Mouse (Mus musculus) left cerebral cortex, adult 2 months (tissue): Measurements from ENCODE around the gene Ephx1. TPM values are rescaled to one million over a fixed set of nuclear protein-coding genes. Genes with fewer than 3 reads are reported as not detected.

Source experiments
- DNase-seq, 2 experiments: peaks; one replicate each; pipeline ENCODE4 v3.0.0; 2021 to 2022; ENCODE audit warnings: low spot score in 2 of 2, mixed read lengths in 1 of 2; ENCODE audit errors: extremely low spot score in 1 of 2
- H3K27ac ChIP-seq: fragments of 200-600 bp; 2 replicates; pipeline ENCODE4 v1.8.1; 2022
- H3K4me3 ChIP-seq: fragments of 200-600 bp; 2 replicates; pipeline ENCODE4 v1.8.1; 2022
- CTCF ChIP-seq: fragments of 200-600 bp; IDR thresholded peaks from 2 replicates; pipeline ENCODE4 v1.8.1; 2022; ENCODE audit warnings: antibody characterized with exemption, mild to moderate bottlenecking, moderate library complexity
- intact Hi-C: fragments of 180-260 bp; cut with DNase I; formaldehyde crosslinking; loops from one replicate; pipeline ENCODE4 v1.15.1; 2025
- total RNA-seq, 2 experiments: library from RNA; stranded (reverse); gene quantifications; 2 replicates each; pipeline ENCODE4 v1.2.3; 2021

The Ephx1 gene
- total RNA-seq, 2 experiments from 2014 or later: 29.5 to 32.1 TPM

DNA sequence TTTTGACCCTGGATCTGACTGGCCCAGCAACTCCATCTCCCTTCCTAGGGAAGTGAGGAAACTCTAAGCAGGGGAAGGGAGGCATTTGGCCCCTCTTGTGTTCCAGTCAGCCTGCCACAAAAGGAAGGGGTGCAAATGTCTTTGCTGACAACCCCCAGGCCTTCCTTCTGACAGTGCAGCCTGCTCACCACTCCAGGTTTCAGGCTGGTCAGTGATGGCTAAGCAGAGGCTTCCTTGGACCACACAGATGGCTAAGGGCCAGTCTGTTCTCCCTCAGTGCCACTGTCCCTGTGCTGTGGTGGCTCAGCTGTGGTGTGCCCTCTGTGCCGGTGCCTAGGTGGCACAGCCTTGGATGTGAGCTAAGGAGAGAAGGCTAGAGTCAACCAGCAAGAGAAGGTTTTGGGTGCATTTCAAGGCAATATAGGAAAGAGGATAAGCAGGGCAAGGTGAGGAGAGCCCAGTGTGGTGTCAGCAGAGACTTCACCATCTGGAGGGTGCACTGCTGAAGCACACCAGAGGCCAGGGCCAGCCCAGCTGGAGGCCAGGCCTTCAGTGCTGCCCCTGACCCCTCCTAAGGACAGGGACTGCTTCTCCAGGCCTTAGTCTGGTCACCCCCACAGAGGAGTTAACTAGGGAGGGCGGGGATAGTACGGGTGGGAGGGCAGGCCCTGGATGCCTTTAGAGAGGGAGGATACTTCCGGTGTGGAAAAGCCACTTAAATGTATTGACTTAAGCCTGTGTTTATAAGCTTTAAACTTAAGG lies 10.4 kb downstream of the Ephx1 start:
- no peak overlapping the region for H3K4me3 ChIP-seq
- TF ChIP-seq CTCF: no peak
- DNase-seq: no peak
- peak overlapping the region; percentile 10; the same call in 1 of the 2 replicates for H3K27ac ChIP-seq
- intact Hi-C loops: no loop called here

DNA sequence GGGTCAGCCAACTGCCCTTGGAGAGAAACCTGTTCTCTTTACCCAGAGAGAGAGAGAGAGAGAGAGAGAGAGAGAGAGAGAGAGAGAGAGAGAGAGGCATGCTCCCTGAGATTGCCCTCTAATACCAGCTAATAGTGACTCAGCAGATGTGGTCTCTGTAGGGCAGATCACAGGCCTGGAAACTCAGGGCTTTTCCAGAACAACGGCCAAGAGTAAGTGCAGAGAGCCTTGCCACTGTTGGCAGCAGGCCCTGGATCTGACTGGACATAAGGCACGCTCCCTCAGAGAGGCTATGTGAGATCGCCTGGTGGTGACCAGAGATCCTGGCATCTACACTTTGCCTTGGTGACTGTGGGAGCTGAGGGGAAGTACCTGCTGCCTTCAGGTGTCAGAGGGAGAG lies 10.9 kb downstream of the Ephx1 start:
- intact Hi-C loops: no loop called here
- H3K27ac ChIP-seq: peak overlapping the region; percentile 10; the same call in 1 of the 2 replicates
- no peak overlapping the region for H3K4me3 ChIP-seq
- DNase-seq: no peak
- no peak for TF ChIP-seq CTCF

DNA sequence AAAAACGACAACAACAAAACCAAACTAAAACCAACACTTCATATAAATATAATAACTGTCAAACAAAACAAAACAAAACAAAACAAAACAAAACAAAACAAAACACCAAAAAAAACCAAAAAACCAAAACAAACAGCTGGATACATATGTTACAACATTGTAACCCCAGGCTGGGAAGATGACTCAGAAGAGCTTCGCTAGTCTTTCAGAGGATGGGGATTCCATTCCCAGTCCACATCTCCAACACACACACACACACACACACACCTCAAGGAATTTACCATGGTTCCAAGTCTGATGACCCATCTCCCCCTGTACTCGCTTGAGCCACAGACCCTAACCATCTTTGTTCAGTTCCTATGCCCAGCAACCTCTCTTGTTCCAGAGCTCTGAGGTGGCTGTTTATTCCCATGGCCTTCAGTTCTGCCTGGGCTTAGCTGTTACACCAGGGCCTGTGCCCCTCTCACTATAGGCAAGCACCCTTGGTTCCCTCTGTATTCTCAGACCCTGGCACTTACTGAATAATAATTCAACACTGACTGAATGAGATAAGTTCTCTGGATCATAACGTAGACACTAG lies 11.6 kb downstream of the Ephx1 start:
- H3K4me3 ChIP-seq: no peak overlapping the region
- TF ChIP-seq CTCF: no peak
- no peak overlapping the region for H3K27ac ChIP-seq
- DNase-seq: no peak
- intact Hi-C loops: no loop called here

DNA sequence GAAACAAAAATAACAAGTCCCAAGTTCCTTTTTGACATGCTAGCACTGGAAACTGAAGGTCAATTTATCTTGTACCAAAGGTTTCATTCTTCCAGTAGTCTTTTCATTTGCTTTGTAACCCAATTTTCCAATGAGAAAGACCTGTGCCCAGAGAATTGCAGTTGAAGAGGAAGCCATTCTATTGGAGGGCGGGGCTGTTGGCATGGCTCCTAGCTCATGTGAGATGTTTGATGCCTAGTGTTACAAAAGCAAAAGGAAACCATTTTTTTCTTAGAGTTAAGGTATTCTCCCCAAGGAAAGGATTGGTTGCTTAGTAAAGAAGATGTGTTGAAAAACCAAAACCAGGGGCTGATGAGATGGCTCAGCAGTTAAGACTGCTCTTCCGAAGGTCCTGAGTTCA lies 12.4 kb downstream of the Ephx1 start:
- no peak for TF ChIP-seq CTCF
- H3K27ac ChIP-seq: no peak overlapping the region
- H3K4me3 ChIP-seq: no peak overlapping the region
- intact Hi-C loops: no loop called here
- DNase-seq: no peak

DNA sequence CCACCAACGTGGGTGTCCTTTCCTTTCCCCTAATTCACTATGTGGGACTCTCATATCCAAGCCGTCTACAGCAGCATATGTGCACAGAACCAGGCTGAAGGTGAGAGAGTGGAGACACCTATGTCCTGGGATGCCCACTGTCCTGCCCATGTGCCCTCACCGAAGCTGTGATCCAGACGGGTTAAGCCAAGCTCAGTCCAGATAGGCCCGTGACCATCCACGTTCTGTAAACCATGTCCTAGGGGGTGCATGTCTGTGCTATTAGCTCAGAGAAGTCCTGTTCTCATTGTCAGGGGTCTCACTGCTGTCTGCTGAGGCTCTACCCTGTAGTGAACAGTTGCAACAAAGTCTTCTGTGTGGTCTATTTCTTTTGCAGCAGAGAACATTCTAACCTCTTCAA lies 12.9 kb downstream of the Ephx1 start:
- no peak for DNase-seq
- no peak overlapping the region for H3K4me3 ChIP-seq
- intact Hi-C loops: no loop called here
- TF ChIP-seq CTCF: no peak
- H3K27ac ChIP-seq: no peak overlapping the region

DNA sequence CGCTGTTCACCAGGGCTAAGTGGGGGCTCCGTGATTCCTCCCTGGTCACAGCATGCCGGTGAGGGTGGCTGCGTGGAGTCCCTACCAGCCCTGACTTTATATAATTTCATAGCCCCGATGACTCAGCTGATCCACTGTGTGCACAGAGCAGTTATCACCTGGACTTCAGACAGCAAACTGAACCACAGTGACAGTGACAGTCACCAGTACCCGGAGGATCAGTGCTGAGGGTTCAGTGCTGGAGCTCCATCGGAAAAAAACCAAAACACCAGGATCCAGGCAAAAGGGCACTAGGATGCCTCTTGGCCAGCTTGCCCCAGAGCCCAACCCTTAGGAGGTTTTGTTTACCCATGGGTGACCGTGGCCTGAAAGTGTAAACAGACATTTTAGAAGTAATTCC lies 15.4 kb downstream of the Ephx1 start:
- intact Hi-C loops: no loop called here
- no peak overlapping the region for H3K27ac ChIP-seq
- DNase-seq: no peak
- no peak for TF ChIP-seq CTCF
- no peak overlapping the region for H3K4me3 ChIP-seq

DNA sequence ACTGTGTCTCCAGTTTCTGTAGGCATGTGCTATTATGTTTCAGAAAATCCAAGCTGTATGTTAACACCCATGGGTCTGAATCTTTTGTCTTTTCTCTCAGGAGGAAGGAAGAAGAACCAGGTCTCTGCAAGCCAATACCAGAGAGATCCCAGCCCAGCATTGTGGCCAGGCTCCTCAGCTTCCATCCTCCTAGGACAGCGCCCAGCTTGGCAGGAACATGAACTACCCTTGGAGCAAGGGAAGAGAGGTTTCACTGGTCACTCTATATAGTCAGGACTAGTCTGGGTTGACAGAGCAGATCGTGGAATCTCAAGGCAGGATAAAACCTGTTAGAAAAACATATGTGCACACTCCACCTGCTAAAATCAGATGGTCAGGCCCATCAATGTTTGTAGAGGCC lies 16.9 kb downstream of the Ephx1 start:
- DNase-seq: no peak

DNA sequence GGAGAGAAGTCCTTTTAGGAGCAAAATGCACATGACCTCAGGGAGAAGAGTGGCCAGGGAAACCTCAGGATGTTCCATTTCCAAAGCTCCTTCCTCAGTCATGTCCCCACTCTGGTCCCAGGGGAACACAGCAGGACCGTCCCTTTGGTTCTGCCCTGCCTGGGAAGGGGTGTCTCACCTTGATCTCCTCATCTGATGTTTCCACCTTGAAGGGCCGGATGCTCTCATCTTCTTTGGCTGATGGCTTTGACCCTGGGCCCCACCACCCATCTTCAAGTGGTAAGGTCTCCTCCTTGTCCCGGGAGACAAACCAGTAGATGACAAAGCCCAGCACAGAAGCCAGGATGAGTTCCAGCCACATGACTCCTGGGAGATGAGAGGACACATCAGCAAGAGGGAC lies 19.1 kb downstream of the Ephx1 start:
- intact Hi-C loops: no loop called here
- no peak overlapping the region for H3K4me3 ChIP-seq
- no peak for DNase-seq
- H3K27ac ChIP-seq: no peak overlapping the region
- TF ChIP-seq CTCF: no peak

More for the DNA sequence above, 16.9 kb downstream of the Ephx1 start:
- no peak overlapping the region for H3K4me3 ChIP-seq
- H3K27ac ChIP-seq: no peak overlapping the region
- intact Hi-C loops: no loop called here
- no peak for TF ChIP-seq CTCF

DNA sequence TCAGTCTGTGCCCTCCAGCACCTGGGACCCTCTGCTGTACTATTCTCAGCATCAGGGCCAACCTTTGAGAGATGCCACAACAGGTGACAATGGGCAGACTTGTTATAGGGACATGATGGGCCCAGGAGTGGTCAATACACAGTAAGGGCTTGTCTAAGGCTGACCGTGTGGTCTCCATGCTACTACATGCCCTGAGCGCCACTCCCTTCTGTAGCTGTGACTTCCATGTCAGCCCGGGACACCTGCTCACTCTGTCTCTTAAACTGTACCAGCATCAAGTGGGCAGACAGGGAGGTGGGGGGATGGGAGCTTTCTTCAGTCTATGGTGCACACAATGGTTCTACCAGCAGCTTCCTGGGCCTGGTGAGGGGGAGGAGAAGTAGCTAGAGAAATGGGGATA lies 19.5 kb downstream of the Ephx1 start:
- H3K27ac ChIP-seq: no peak overlapping the region
- TF ChIP-seq CTCF: no peak
- no peak for DNase-seq
- intact Hi-C loops: no loop called here
- no peak overlapping the region for H3K4me3 ChIP-seq

DNA sequence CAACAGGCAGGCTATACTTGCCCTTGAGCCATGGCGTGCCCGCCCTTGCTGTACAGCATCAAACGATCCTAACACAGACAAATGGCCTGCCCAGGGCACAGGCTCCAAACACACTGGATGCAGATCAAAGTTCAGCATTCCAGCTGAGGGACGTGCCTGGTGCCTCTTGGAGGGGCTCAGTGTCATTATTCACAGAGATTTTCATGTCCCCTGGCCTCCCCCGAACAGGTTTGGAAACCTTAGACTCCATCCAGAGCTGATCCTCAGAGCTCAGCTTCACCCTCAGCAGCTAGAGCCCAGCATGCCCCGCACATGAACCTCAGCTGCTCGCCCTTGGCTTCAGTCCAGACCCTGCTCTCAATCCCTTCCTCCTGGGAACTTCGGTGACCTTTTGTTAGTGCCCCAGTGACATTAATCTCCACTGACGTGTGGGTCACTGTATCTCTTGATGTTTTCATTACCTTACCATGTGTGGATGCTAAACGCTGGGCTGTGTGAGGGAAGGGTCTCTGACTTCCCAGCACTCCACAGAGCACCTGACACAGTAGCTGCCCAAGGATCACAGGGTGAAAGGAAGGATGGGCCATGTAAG lies 20.1 kb downstream of the Ephx1 start:
- Histone ChIP-seq H3K4me3 (no peak overlapping the region), H3K27ac (no peak overlapping the region)
- intact Hi-C loops: no loop called here
- DNase-seq: no peak
- no peak for TF ChIP-seq CTCF

DNA sequence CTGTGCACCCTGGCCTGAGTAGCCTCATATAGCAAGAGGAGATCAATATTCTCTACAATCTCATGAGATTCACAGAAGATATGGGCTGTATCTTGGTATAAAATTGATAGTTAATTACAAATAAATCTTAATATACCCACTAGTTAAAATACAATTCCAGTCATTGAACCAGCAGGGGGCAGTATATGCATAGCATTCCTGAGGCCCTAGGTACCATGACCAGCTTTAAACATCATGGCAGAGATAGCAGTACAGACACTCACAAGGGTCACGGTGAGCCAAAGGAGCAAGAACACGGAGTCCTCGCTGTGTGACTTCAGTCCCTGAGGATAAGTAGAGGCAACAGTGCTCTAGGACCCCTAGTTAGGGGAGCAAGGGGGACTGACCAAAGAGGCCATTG lies 28.6 kb downstream of the Ephx1 start:
- H3K4me3 ChIP-seq: no peak overlapping the region
- intact Hi-C loops: loop anchor here (1.0 to 5.0 kb wide), 2 partner anchors 47 to 105 kb away; no protein-coding TSS in a partner anchor
- DNase-seq: peak; percentile 27 to 32
- peak; percentile 82 for TF ChIP-seq CTCF
- H3K27ac ChIP-seq: no peak overlapping the region

DNA sequence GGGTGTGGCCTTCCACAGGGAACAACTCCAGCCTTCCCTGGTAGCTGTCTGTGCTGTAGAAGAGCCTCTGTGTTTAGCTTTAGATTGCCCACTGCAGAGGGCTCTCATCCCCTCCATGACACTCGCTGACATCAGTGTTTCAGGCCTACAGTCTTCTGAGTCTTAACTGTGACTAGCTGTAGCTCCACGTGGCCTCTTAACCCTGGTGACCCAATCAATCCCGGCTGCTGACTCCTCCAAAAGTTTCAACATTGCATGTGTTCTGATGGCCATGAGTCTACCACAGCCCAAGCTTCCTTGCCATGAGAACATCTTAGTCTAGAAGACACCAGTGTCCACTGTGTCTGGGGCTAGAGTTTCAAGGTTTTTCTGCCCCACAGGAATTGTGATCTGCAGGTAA lies 30.0 kb downstream of the Ephx1 start:
- intact Hi-C loops: loop anchor here (5.0 kb wide), 1 partner anchor 107 kb away; no protein-coding TSS in a partner anchor
- no peak overlapping the region for H3K27ac ChIP-seq
- no peak overlapping the region for H3K4me3 ChIP-seq
- DNase-seq: no peak
- no peak for TF ChIP-seq CTCF
